Mouse (Mus musculus): ENCODE measurements around the gene Noto. TPM values are rescaled to one million over a fixed set of nuclear protein-coding genes. Genes with fewer than 3 reads are reported as not detected.

Noto gene
- polyA plus RNA-seq (2012; rRNA removed; ENCODE audit: low replicate concordance) = not detected in 2 replicates

GRCm38 (mm10) chr6:85423836-85424379, at the start of gene Noto:
Noto (plus strand) TSS chr6:85423886.

GRCm38 (mm10) chr6:85373951-85374733, 49.5 kb upstream of the Noto start, which contains the start of gene Rab11fip5:
Rab11fip5 (minus strand) TSS chr6:85374634.

GRCm38 (mm10) chr6:85431842-85432431, 8.3 kb downstream of the Noto start, which contains the start of gene Smyd5:
Smyd5 (plus strand) TSS chr6:85431989.

DNA sequence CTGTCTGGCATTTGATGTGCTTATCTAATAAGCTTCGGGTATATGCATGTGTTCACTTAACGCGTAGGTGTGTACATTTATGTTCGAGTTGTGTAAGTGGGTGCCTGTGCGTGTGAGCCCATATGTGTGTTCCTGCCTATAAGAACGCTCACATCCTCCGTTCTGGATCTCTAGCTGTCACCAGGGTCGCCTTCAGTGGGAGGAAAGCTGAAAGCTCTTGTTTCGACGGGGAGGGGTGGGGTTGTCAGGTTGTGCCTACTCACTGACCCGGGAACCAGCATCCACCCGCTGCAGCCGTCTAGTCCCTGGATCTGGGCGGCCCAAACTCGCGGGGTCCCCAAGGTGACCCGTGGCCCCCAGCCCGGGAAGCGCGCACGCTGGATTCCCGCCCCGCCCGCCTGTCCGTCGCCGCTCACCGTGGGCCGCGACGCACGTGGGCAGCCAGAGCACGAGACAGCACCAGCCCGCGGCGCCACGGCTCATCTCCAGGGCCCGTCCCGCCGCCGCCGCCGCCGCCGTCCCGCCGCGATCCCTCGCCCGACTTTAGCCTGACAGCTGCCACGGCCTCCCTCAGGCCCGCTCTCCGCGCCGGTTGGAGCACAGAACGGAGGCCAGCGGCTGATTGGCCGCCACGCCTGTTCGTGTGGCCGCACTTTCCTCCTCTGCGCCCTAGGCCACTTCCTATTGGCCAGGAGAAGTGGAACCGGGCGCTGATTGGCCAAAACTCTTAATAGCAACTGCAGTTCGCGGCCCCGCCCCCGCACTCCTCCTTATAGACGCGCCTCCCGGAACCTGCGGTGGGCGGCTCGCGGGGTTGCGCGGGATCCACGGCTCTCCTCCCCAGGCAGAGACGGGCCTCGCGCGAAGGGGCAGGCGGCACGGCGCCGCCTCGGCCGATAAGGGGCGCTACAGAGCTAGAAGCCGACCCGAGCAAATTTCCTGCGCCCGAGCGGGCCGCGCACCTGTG, 27.3 kb downstream of the Noto start, which contains the start of gene Cct7:
Gene Cct7, plus strand, starts transcription at position 818 of the 967 bp plus-strand sequence.

GRCm38 (mm10) chr6:85451664-85452410, 28.2 kb downstream of the Noto start, which contains the start of gene Pradc1:
Pradc1 (minus strand) TSS chr6:85451970.

Other genes with a start within 250 kb of the Noto start
- gene Emx1, start 236.4 kb upstream of the Noto start, polyA plus RNA-seq (2012; rRNA removed; ENCODE audit: low replicate concordance) = not detected in 2 replicates
- 0.72 and 2.3 TPM in 2 replicates for gene Sfxn5, start 90.5 kb upstream of the Noto start, polyA plus RNA-seq (2012; rRNA removed; ENCODE audit: low replicate concordance)
- gene Rab11fip5, start 49.3 kb upstream of the Noto start, polyA plus RNA-seq (2012; rRNA removed; ENCODE audit: low replicate concordance) = 2.8 and 3.5 TPM in 2 replicates
- gene Smyd5, start 8.1 kb downstream of the Noto start, polyA plus RNA-seq (2012; rRNA removed; ENCODE audit: low replicate concordance) = 6.0 and 10.7 TPM in 2 replicates
- gene Cct7, start 27.6 kb downstream of the Noto start, polyA plus RNA-seq (2012; rRNA removed; ENCODE audit: low replicate concordance) = 43.7 and 53.9 TPM in 2 replicates
- gene Pradc1, start 28.1 kb downstream of the Noto start, polyA plus RNA-seq (2012; rRNA removed; ENCODE audit: low replicate concordance) = 20.2 and 24.2 TPM in 2 replicates
- gene Fbxo41, start 79.1 kb downstream of the Noto start, polyA plus RNA-seq (2012; rRNA removed; ENCODE audit: low replicate concordance) = 0.13 and 0.15 TPM in 2 replicates
- gene Egr4, start 89.7 kb downstream of the Noto start, polyA plus RNA-seq (2012; rRNA removed; ENCODE audit: low replicate concordance) = 0.16 TPM in 1 of 2 replicates, not detected in the other
- 0.09 and 0.14 TPM in 2 replicates for gene Alms1, start 163.6 kb downstream of the Noto start, polyA plus RNA-seq (2012; rRNA removed; ENCODE audit: low replicate concordance)